Mouse (Mus musculus) MEL (cell line): ENCODE results near the gene Prlh.

Source experiments
- CHD2 ChIP-seq: IDR thresholded peaks from 2 replicates; pipeline ENCODE4 v1.6.1; 2011; ENCODE audit warnings: low read length, improper control_type of control experiment
- CTCF ChIP-seq, 3 experiments: IDR thresholded peaks in 2 of 3; conservative IDR thresholded peaks in 1 of 3; 2 replicates each; pipeline ENCODE4 v1.5.1; 2011 to 2012; ENCODE audit warnings: low read length in 3 of 3, low read depth in 2 of 3, mild to moderate bottlenecking in 2 of 3, improper control_type of control experiment in 1 of 3, inconsistent platforms in 1 of 3, mixed read lengths in 1 of 3, moderate library complexity in 1 of 3; ENCODE audit not compliant: control insufficient read depth in 1 of 3, insufficient read depth in 1 of 3, poor library complexity in 1 of 3, severe bottlenecking in 1 of 3
- ELF1 ChIP-seq: IDR thresholded peaks from 2 replicates; pipeline ENCODE4 v1.6.1; 2014; ENCODE audit warnings: low read depth, mild to moderate bottlenecking, inconsistent platforms, low read length, improper control_type of control experiment, moderate library complexity
- EP300 ChIP-seq, 2 experiments: IDR thresholded peaks; 2 replicates each; pipeline ENCODE4 v1.6.1; 2011; ENCODE audit warnings: improper control_type of control experiment in 2 of 2, low read length in 2 of 2, low read depth in 1 of 2, mild to moderate bottlenecking in 1 of 2
- ZMIZ1 ChIP-seq: IDR thresholded peaks from 2 replicates; pipeline ENCODE4 v1.6.1; 2012; ENCODE audit warnings: low read depth, mild to moderate bottlenecking, inconsistent platforms, low read length, improper control_type of control experiment, moderate library complexity

DNA sequence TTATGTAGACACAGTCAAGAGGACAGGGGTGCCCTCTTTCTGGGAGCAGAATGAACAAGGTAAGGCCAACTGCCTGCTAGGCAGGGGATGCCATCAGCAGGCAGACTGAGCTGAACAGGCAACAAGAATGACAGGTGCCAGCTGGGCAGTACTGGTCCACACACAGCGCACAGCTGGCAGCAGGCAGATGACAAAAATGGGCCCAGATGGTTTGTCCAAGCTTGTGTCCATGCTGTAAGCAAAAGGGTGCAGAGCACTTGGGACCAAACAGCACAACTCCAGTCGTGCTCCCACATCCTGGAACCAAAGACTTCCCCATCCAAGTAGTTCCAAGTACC is 20.6 kb downstream of the Prlh start:
- TF ChIP-seq EP300 (IDR thresholded peaks at IDR 0.05; ENCODE audit: low read depth in 1 of 2, low read length in 2 of 2) (no peak), CTCF (IDR thresholded peaks at IDR 0.05 in 2 of 3, conservative IDR thresholded peaks at IDR 0.05 in 1 of 3; ENCODE audit: control insufficient read depth in 1 of 3, insufficient read depth in 1 of 3, low read depth in 2 of 3, low read length in 3 of 3, poor library complexity in 1 of 3, severe bottlenecking in 1 of 3) (no peak), ZMIZ1 (no peak), CHD2 (no peak), ELF1 (no peak)
